Mouse (Mus musculus) intestine, postnatal 0 days (tissue): ENCODE measurements around the gene Ppard. TPM values are rescaled to one million over a fixed set of nuclear protein-coding genes. Genes with fewer than 3 reads are reported as not detected.

Source experiments
- ATAC-seq: fragments of 200-750 bp; cut with Nextera tagmentation; 2 replicates; pipeline ENCODE4 v1.8.0; 2017; ENCODE audit warnings: mild to moderate bottlenecking, moderate TSS enrichment, moderate library complexity
- H3K27ac ChIP-seq: fragments of 300-500 bp; sonication (generic); 2 replicates; pipeline ENCODE4 v1.5.1; 2014; ENCODE audit warnings: mild to moderate bottlenecking, low read depth, low read length, moderate library complexity
- H3K27me3 ChIP-seq: fragments of 300-500 bp; sonication (generic); replicated peaks from 2 replicates; pipeline ENCODE4 v1.6.1; 2014; ENCODE audit warnings: low read length, mixed read lengths; ENCODE audit not compliant: control insufficient read depth, insufficient read depth
- H3K36me3 ChIP-seq: fragments of 300-500 bp; sonication (generic); 2 replicates; pipeline ENCODE4 v1.6.1; 2014; ENCODE audit warnings: mild to moderate bottlenecking, moderate library complexity; ENCODE audit not compliant: control insufficient read depth, insufficient read depth
- H3K4me1 ChIP-seq: fragments of 300-500 bp; sonication (generic); replicated peaks from 2 replicates; pipeline ENCODE4 v1.6.1; 2014; ENCODE audit warnings: antibody characterized with exemption, low read length, mixed read lengths; ENCODE audit not compliant: control insufficient read depth, insufficient read depth
- H3K4me2 ChIP-seq: fragments of 300-500 bp; sonication (generic); replicated peaks from 2 replicates; pipeline ENCODE4 v1.6.1; 2014; ENCODE audit warnings: low read depth, mild to moderate bottlenecking, moderate library complexity
- H3K4me3 ChIP-seq: fragments of 300-500 bp; sonication (generic); 2 replicates; pipeline ENCODE4 v1.5.1; 2014; ENCODE audit warnings: low read depth, low read length
- H3K9ac ChIP-seq: fragments of 300-500 bp; sonication (generic); 2 replicates; pipeline ENCODE4 v1.6.1; 2014; ENCODE audit warnings: mild to moderate bottlenecking, low read depth, low read length
- H3K9me3 ChIP-seq: fragments of 300-500 bp; sonication (generic); 2 replicates; pipeline ENCODE4 v1.6.1; 2016; ENCODE audit warnings: mixed run types; ENCODE audit not compliant: control insufficient read depth
- CTCF ChIP-seq: sonication (generic); IDR thresholded peaks from 2 replicates; pipeline ENCODE4 v1.5.1; 2016; ENCODE audit warnings: low read depth, mild to moderate bottlenecking, control low read depth, antibody characterized with exemption, moderate library complexity
- WGBS: fragments of 180-500 bp; shearing (Covaris S2); extraction: QIAGEN DNeasy Blood & Tissue Kit; methylation state at CpG from one replicate; pipeline ENCODE4 v1.1.7; 2014; 5-methylcytosine and 5-hydroxymethylcytosine counted together
- polyA plus RNA-seq: library from polyadenylated mRNA; unstranded; fragments of >200 nt; fragmentation: Nextera tagmentation; extraction: Ambion mirVana; gene quantifications from 2 replicates; pipeline ENCODE4 v1.2.1, GENCODE M21; 2015

Gene Ppard
- polyA plus RNA-seq, 1 experiment from 2014 or later, result 1.7 TPM

GRCm38 (mm10) chr17:28197646-28198045 is 34.9 kb upstream of the Ppard start:
- 82% methylated on average over 18 of the region's 18 CpGs for WGBS
- H3K9ac ChIP-seq, result no peak overlapping the region
- H3K4me2 ChIP-seq, result no peak overlapping the region
- H3K27me3 ChIP-seq, result no peaks in the 10 kb centered on the region
- H3K36me3 ChIP-seq, result peaks cover 67% of the 10 kb centered on the region
- ATAC-seq, result no peak
- TF ChIP-seq CTCF, result no peak
- no peaks in the 10 kb centered on the region for H3K9me3 ChIP-seq
- H3K4me1 ChIP-seq, result no peaks in the 10 kb centered on the region
- H3K27ac ChIP-seq, result no peak overlapping the region
- H3K4me3 ChIP-seq, result no peak overlapping the region

- ATAC-seq, result no peak
- no peak overlapping the region for H3K9ac ChIP-seq
- no peak for TF ChIP-seq CTCF
- H3K4me2 ChIP-seq, result no peak overlapping the region
- no peaks in the 10 kb centered on the region for H3K4me1 ChIP-seq
- no peaks in the 10 kb centered on the region for H3K9me3 ChIP-seq
- peaks cover 49% of the 10 kb centered on the region for H3K36me3 ChIP-seq
- no peak overlapping the region for H3K4me3 ChIP-seq
- no peaks in the 10 kb centered on the region for H3K27me3 ChIP-seq
- H3K27ac ChIP-seq, result no peak overlapping the region
- 77% methylated on average over 14 of the region's 14 CpGs for WGBS
Observed at GRCm38 (mm10) chr17:28201982-28202381, 30.5 kb upstream of the Ppard start.

DNA sequence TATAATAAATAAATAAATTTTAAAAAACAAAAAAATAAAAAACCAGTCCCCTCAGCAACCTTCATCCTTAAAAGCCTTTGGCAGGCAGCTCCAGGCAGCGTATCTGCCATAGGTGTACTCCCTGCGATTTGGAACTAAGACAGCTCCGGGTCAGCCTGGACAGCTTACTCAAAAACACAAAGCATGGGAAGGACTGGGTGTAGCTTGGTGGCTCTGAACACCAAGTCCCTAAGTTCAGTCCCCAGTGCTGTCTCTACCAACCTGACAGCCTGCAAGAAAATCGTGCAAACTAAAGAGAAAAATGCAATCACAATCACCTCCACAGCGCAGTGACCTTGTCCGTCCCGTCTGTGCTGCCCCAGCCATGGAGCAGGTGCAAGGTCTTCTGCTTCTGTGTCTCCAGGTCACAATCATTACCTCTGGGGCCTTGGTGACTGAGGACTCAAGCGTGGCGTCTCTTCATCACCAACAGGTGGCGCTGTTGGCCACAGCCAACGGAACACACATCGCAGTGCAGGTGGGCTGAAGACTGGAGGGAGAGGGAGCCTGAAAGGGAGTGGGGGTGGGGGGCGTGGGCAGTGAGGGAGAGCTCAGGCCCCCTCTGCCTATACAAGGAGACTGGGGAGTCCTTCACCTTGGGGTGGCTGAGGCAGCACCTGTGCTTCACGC is 28.3 kb upstream of the Ppard start:
- ATAC-seq, result no peak
- no peak overlapping the region for H3K9ac ChIP-seq
- WGBS, result 39% methylated on average over 14 of the region's 14 CpGs
- H3K9me3 ChIP-seq, result no peaks in the 10 kb centered on the region
- no peaks in the 10 kb centered on the region for H3K4me1 ChIP-seq
- no peak overlapping the region for H3K4me3 ChIP-seq
- no peaks in the 10 kb centered on the region for H3K27me3 ChIP-seq
- TF ChIP-seq CTCF, result peak; percentile 95
- H3K27ac ChIP-seq, result no peak overlapping the region
- H3K36me3 ChIP-seq, result peaks cover 38% of the 10 kb centered on the region
- no peak overlapping the region for H3K4me2 ChIP-seq

GRCm38 (mm10) chr17:28205443-28205842 is 27.1 kb upstream of the Ppard start:
- Histone ChIP-seq H3K9ac (no peak overlapping the region), H3K9me3 (no peaks in the 10 kb centered on the region), H3K4me1 (no peaks in the 10 kb centered on the region), H3K4me3 (no peak overlapping the region), H3K4me2 (no peak overlapping the region), H3K36me3 (peaks cover 30% of the 10 kb centered on the region), H3K27me3 (no peaks in the 10 kb centered on the region), H3K27ac (no peak overlapping the region)
- 94% methylated on average over 8 of the region's 8 CpGs for WGBS
- no peak for TF ChIP-seq CTCF
- ATAC-seq, result no peak

DNA sequence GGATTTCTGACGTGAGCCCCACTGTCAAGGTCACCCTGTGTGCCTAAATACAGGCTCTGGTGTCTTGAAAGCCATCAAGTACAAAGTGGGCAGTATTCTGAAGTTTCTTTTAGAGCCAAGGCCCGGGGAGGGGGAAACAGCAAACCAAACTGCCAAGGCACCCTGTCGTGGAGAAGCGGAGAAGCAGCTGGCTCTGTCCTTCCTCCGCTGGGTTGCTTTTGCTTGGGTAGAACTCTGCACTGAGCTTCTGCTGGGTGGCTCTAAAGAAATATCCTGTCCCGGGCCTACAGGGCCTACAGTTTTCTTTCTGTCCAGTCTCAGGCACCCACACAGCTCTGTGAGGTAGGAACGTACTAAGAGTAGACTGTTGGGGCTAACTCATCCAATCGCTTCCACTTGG is 25.4 kb upstream of the Ppard start:
- no peak for ATAC-seq
- TF ChIP-seq CTCF, result no peak

DNA sequence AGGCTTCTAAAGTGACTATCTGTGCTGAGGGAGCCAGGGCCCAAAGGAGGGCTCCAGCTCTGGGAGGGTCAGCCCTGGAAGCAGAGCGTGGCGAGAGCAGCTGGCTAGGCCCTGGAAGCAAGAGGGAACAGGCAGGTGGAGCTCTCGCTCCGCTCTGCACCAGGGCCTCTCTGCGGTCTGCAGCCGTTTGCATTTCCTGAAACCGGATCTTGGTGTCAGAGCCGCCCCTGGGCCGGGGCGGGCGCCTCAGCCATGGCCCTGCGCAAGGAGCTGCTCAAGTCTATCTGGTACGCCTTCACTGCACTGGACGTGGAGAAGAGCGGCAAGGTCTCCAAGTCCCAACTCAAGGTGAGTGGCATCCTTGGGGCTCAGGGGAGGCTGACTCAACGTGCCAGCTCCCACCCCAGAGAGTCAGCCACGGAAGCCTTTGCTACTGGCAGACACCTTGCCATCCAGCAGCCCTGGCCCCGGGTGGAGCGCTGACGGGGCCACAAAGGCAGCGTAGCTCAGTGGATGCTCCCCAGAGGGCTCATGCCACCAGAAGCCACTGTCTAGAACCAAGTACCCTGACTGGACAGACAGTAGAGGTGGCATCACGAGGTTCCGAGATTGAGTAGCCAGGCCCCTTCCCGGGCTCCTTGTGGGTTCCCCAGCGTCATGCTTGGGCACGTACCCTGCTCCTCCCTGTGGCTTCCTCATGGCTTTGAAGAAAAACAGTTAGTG is 24.7 kb upstream of the Ppard start, which contains the start of gene Def6:
Gene Def6, plus strand, starts transcription at position 188 of the 723 bp plus-strand sequence.
- peak; percentile 84 for TF ChIP-seq CTCF
- Histone ChIP-seq H3K27ac (no peak within 1 kb of the TSS), H3K27me3 (no peaks in the 10 kb centered on the region), H3K36me3 (peaks cover 8% of the 10 kb centered on the region), H3K4me1 (no peaks in the 10 kb centered on the region), H3K4me2 (peak within 1 kb of the TSS; percentile 61), H3K9me3 (no peaks in the 10 kb centered on the region), H3K4me3 (peak within 1 kb of the TSS; percentile 26), H3K9ac (peak within 1 kb of the TSS; percentile 48; the same call in 1 of the 2 replicates)
- WGBS, result 22% methylated on average over 26 of the region's 26 CpGs
- peak; percentile 61; the same call in 1 of the 2 replicates for ATAC-seq

More for the DNA sequence above, 25.4 kb upstream of the Ppard start:
- H3K9ac ChIP-seq, result peak overlapping the region; percentile 48; the same call in 1 of the 2 replicates
- H3K9me3 ChIP-seq, result no peaks in the 10 kb centered on the region
- no peaks in the 10 kb centered on the region for H3K4me1 ChIP-seq
- H3K4me3 ChIP-seq, result no peak overlapping the region
- H3K27me3 ChIP-seq, result no peaks in the 10 kb centered on the region
- no peak overlapping the region for H3K4me2 ChIP-seq
- H3K27ac ChIP-seq, result no peak overlapping the region
- H3K36me3 ChIP-seq, result peaks cover 14% of the 10 kb centered on the region
- 68% methylated on average over 8 of the region's 8 CpGs for WGBS
